Mouse (Mus musculus) liver, embryonic 14.5 days (tissue): ENCODE results near the gene Parp16. TPM values are rescaled to one million over a fixed set of nuclear protein-coding genes. Genes with fewer than 3 reads are reported as not detected.

Source experiments
- ATAC-seq: fragments of 200-750 bp; cut with Nextera tagmentation; 2 replicates; pipeline ENCODE4 v1.8.0; 2017; ENCODE audit warnings: moderate number of reproducible peaks, mild to moderate bottlenecking, moderate library complexity; ENCODE audit not compliant: insufficient read depth
- DNase-seq, 3 experiments: peaks; one replicate each; pipeline ENCODE4 v3.0.0-alpha.2; 2012 to 2013; ENCODE audit warnings: low read depth in 3 of 3, low spot score in 3 of 3
- H3K27ac ChIP-seq: fragments of 300-500 bp; sonication (generic); 2 replicates; pipeline ENCODE4 v1.5.1; 2014; ENCODE audit warnings: moderate library complexity, mild to moderate bottlenecking, control low read depth, inconsistent platforms
- H3K27me3 ChIP-seq: fragments of 300-500 bp; sonication (generic); 2 replicates; pipeline ENCODE4 v1.6.1; 2014; ENCODE audit warnings: mild to moderate bottlenecking, low read length, moderate library complexity; ENCODE audit not compliant: control insufficient read depth, insufficient read depth
- H3K36me3 ChIP-seq: fragments of 300-500 bp; sonication (generic); replicated peaks from 2 replicates; pipeline ENCODE4 v1.6.1; 2014; ENCODE audit warnings: low read depth; ENCODE audit not compliant: control insufficient read depth, insufficient read depth
- H3K4me1 ChIP-seq, 2 experiments: fragments of 200-500 bp in 1 of 2; fragments of 300-500 bp in 1 of 2; sonication (generic) in 1 of 2; replicated peaks; 2 replicates each; pipeline ENCODE4 v1.6.1; 2012 to 2014; ENCODE audit warnings: antibody characterized with exemption in 1 of 2, inconsistent platforms in 1 of 2, low read length in 1 of 2; ENCODE audit not compliant: control insufficient read depth in 2 of 2, insufficient read depth in 2 of 2
- H3K4me2 ChIP-seq: fragments of 300-500 bp; sonication (generic); 2 replicates; pipeline ENCODE4 v1.6.1; 2014; ENCODE audit warnings: low read depth, mild to moderate bottlenecking, control low read depth, moderate library complexity
- H3K4me3 ChIP-seq, 2 experiments: fragments of 200-500 bp in 1 of 2; fragments of 300-500 bp in 1 of 2; sonication (generic) in 1 of 2; 2 replicates each; pipeline ENCODE4 v1.5.1; 2012 to 2014; ENCODE audit warnings: low read depth in 2 of 2, low read length in 2 of 2, mild to moderate bottlenecking in 2 of 2, control low read depth in 1 of 2, inconsistent platforms in 1 of 2, moderate library complexity in 1 of 2; ENCODE audit not compliant: insufficient read depth in 1 of 2
- H3K9ac ChIP-seq: fragments of 300-500 bp; sonication (generic); replicated peaks from 2 replicates; pipeline ENCODE4 v1.6.1; 2014; ENCODE audit warnings: mild to moderate bottlenecking, control low read depth, moderate library complexity
- H3K9me3 ChIP-seq: fragments of 300-500 bp; sonication (generic); 2 replicates; pipeline ENCODE4 v1.6.1; 2016; ENCODE audit warnings: low read length, mixed read lengths; ENCODE audit not compliant: control insufficient read depth
- CTCF ChIP-seq: IDR thresholded peaks from 2 replicates; pipeline ENCODE4 v1.5.1; 2016; ENCODE audit warnings: antibody characterized with exemption, low read depth, control low read depth
- EP300 ChIP-seq: IDR thresholded peaks from 2 replicates; pipeline ENCODE4 v1.6.1; 2016; ENCODE audit warnings: antibody characterized with exemption, low read depth
- WGBS: fragments of 180-500 bp; shearing (Covaris S2); extraction: QIAGEN DNeasy Blood & Tissue Kit; methylation state at CpG from one replicate; pipeline ENCODE4 v1.1.7; 2014; ENCODE audit not compliant: insufficient replicate concordance; 5-methylcytosine and 5-hydroxymethylcytosine counted together
- polyA plus RNA-seq, 2 experiments: library from polyadenylated mRNA; depleted of rRNA in 1 of 2; stranded (reverse) in 1 of 2; unstranded in 1 of 2; fragments of >200 nt; fragmentation: Nextera tagmentation in 1 of 2; extraction: Ambion mirVana in 1 of 2; gene quantifications; 2 replicates each; pipeline versions ENCODE4 v1.2.1 to v1.2.3; 2012 to 2014

Gene Parp16
- polyA plus RNA-seq, 2 experiments, result 5.7 to 7.2 TPM

DNA sequence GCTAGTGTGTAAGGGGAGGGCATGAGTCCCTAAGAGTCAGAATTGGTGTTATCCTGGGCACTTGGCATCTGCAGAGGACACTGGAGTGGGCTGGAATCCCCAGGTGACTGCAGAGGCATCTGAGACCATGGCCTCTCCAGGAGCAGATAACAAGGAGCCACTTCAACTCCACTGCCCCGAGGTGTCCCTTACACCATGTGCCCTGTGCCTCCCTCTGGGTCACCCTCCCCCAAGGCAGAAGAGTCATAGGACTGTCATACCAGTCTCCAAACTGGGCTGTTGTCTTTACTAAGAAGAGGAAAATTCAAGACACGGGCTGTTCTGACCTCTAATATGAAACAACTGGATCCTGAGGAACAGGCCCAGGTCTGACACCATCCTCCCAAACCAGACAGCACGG lies 39.6 kb downstream of the Parp16 start:
- Histone ChIP-seq H3K27ac (no peak overlapping the region), H3K36me3 (peaks cover 4% of the 10 kb centered on the region), H3K4me3 (no peak overlapping the region), H3K9ac (no peak overlapping the region), H3K4me2 (no peak overlapping the region), H3K9me3 (no peaks in the 10 kb centered on the region), H3K4me1 (peaks cover 0 to 8% of the 10 kb centered on the region in 2 experiments; a peak in 2 of 4 replicates), H3K27me3 (no peaks in the 10 kb centered on the region)
- TF ChIP-seq EP300, result no peak
- TF ChIP-seq CTCF, result no peak
- 73% methylated on average over 3 of the region's 3 CpGs for WGBS
- no peak for DNase-seq
- ATAC-seq, result no peak

DNA sequence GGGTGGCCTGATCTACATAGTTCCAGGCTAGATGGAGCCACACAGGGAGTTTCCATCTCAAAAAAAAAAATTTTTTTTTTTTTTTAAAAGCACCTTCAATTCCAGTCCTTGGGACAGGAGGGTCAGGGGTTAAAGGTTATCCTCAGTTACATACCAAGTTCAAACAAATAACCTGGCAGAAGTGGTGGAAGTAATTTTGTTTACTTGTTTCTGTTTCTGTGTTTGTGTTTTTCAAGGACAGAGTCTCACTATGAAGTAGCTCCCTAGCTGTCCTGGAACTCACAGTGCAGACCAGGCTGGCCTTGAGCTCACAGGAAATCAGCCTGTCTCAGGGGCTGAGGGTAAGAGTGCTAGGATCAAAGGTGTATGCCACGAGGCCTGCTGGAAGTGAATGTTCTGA lies 40.4 kb downstream of the Parp16 start:
- Histone ChIP-seq H3K9ac (no peak overlapping the region), H3K36me3 (no peaks in the 10 kb centered on the region; the same call in none of the 2 replicates), H3K27ac (no peak overlapping the region), H3K4me3 (no peak overlapping the region), H3K9me3 (no peaks in the 10 kb centered on the region), H3K4me2 (no peak overlapping the region), H3K27me3 (no peaks in the 10 kb centered on the region), H3K4me1 (peaks cover 0 to 8% of the 10 kb centered on the region in 2 experiments; a peak in 2 of 4 replicates)
- DNase-seq (no peak), ATAC-seq (no peak)
- TF ChIP-seq CTCF (no peak), EP300 (no peak)
- 23% methylated on average over 1 of the region's 1 CpGs for WGBS

DNA sequence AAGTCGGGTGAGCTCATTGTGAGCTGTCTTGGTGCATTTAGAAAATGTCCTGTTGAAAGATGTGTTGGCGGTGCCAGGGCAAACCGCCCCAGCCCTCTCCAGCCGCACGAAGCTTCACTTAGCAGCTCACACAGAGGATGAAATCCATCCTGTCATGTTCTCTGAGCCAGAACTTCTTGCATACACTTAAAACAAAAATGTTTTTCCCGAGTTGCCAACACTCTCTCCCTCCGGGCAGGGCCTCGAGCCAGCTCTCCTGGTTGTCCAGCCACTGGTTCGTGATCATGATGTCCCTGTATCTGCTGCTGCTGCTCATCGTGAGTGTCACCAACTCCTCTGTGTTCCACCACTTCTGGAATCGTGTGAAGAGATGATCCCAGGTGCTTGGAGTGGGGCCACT lies 42.5 kb downstream of the Parp16 start:
- Histone ChIP-seq H3K27me3 (no peaks in the 10 kb centered on the region), H3K36me3 (no peaks in the 10 kb centered on the region; the same call in none of the 2 replicates), H3K4me3 (no peak overlapping the region), H3K4me1 (peaks cover 0 to 7% of the 10 kb centered on the region in 2 experiments; a peak in 2 of 4 replicates), H3K4me2 (no peak overlapping the region), H3K9ac (no peak overlapping the region), H3K27ac (no peak overlapping the region), H3K9me3 (no peaks in the 10 kb centered on the region)
- DNase-seq (no peak), ATAC-seq (no peak)
- WGBS, result 78% methylated on average over 11 of the region's 11 CpGs
- TF ChIP-seq CTCF, result no peak
- no peak for TF ChIP-seq EP300

DNA sequence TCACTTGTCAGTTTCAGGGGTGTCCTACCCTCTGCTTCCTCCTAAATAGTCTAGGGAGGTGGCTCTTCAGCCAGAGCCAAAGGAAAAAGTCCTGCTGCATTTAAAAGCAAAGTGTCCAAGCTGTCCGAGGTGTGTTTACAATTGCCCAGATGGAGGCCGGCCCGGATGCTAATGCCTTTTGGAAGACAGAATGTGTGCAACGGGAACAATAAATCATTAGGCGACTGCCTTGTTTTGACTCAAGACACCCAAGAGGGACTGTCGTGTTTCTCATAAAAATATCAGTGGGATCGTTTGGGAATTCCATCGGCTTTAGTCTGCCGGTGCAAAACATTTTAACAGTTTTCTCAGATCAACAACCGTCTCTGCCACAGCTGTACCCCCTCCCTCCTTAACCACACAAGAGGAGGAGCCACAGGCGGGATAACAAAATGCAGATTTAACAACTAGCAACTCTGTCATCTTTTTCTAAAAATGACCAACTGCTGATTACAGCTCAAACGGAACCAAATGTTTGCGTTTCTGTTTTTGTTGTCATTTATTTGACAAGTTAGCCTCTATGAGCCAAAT lies 43.1 kb downstream of the Parp16 start:
- H3K9ac ChIP-seq, result no peak overlapping the region
- H3K4me3 ChIP-seq, result no peak overlapping the region
- ATAC-seq (no peak), DNase-seq (no peak)
- no peaks in the 10 kb centered on the region for H3K9me3 ChIP-seq
- H3K27me3 ChIP-seq, result no peaks in the 10 kb centered on the region
- no peaks in the 10 kb centered on the region; the same call in none of the 2 replicates for H3K36me3 ChIP-seq
- H3K27ac ChIP-seq, result no peak overlapping the region
- H3K4me2 ChIP-seq, result no peak overlapping the region
- 77% methylated on average over 13 of the region's 13 CpGs for WGBS
- H3K4me1 ChIP-seq, result peaks cover 0 to 5% of the 10 kb centered on the region in 2 experiments; a peak in 2 of 4 replicates
- TF ChIP-seq EP300 (no peak), CTCF (no peak)

DNA sequence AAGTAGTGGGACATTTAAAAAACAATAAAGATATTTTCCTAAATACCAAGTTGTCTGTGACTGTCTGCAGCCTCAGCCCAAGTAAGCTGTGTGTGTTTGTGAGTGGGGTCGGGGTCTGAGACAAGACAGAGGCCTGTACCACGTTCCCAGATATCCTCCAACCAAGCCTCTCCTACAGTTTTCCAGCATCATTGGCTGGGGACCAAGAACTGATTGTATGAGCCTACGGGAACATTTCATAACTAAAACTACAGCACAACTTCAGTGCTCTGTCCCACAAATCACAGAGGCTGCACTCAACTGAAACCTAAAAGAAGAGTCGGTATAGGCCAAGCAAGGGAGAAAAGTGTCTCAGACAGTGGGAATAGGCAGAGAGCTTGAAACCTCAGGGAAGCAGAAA lies 44.0 kb downstream of the Parp16 start:
- Histone ChIP-seq H3K27me3 (no peaks in the 10 kb centered on the region), H3K9ac (no peak overlapping the region), H3K27ac (no peak overlapping the region), H3K4me3 (no peak overlapping the region), H3K36me3 (no peaks in the 10 kb centered on the region; the same call in none of the 2 replicates), H3K4me1 (peaks cover 0 to 8% of the 10 kb centered on the region in 2 experiments; a peak in 2 of 4 replicates), H3K9me3 (no peaks in the 10 kb centered on the region), H3K4me2 (no peak overlapping the region)
- no peak for DNase-seq
- 77% methylated on average over 4 of the region's 4 CpGs for whole genome bisulfite sequencing
- no peak for TF ChIP-seq CTCF
- no peak for TF ChIP-seq EP300
- ATAC-seq, result no peak
